Mouse (Mus musculus): ENCODE results near the gene Lgals4. TPM values are rescaled to one million over a fixed set of nuclear protein-coding genes. Genes with fewer than 3 reads are reported as not detected.
A peak's percentile ranks its signal among the peaks of the same experiment; 100 is the strongest.

Lgals4 gene
- total and polyA plus RNA-seq, 2 experiments from 2014 or later = 3.5 to 4.8 TPM

DNA sequence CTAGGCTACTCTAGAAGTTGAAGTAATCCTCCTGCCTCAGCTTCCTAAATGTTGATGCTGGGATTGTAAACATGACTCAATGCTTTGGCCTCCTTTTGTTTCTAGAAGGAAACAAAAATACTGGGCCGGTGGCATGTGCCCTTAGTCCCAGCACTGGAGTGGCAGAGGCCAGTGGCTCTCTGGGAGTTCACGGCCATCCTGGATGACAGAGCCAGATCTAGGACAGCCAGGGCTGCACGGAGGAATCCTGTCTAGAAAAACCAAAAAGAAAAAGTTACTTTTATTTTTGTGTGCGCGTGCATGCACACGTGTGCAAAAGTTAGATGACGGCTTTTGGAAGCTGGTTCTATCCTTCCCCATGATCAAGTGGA lies 7.3 kb upstream of the Lgals4 start:
- H3K9ac ChIP-seq (replicated peaks; ENCODE audit: low read length, poor library complexity, severe bottlenecking) = no peak overlapping the region
- no peak overlapping the region for H3K4me3 ChIP-seq (ENCODE audit: low read depth, low read length)
- ATAC-seq (ENCODE audit: low FRiP score) (no peak), DNase-seq (ENCODE audit: low spot score) (no peak)
- H3K36me3 ChIP-seq (ENCODE audit: insufficient read depth, low read length) = peaks cover 26% of the 10 kb centered on the region
- H3K27me3 ChIP-seq (ENCODE audit: insufficient read depth, low read length) = no peaks in the 10 kb centered on the region
- H3K9me3 ChIP-seq (ENCODE audit: low read length) = no peaks in the 10 kb centered on the region
- TF ChIP-seq CTCF (IDR thresholded peaks at IDR 0.05) = no peak
- H3K4me1 ChIP-seq (ENCODE audit: insufficient read depth, low read length) = peaks cover 6% of the 10 kb centered on the region; the same call in 1 of the 2 replicates
- 0 out of 2 replicates have a peak overlapping the region, but pooled peaks have one; percentile 75 for H3K27ac ChIP-seq (ENCODE audit: low read depth, low read length)
- 94% methylated on average over 7 of the region's 7 CpGs for WGBS
- peak overlapping the region; percentile 51; the same call in 1 of the 2 replicates for H3K4me2 ChIP-seq (ENCODE audit: low read depth, low read length, poor library complexity, severe bottlenecking)

DNA sequence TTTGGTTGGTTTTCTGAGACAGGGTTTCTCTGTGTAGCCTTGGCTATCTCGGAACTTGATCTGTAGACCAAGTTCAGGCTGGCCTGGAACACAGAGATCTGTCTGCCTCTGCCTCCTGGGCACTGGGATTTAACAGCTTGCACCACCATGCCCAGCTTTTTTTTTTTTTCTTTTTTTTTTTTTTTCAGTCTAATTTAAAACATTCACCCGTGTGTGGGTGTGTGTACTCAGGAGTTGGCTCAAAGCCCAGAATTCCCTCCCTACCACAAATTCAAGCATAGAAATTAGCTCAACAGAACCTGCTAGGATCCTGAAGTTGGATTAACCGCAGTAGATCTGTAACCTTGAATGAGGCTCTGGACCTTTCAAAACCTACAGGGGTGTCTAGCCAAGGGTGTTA lies 6.3 kb upstream of the Lgals4 start:
- H3K4me3 ChIP-seq (ENCODE audit: low read depth, low read length) = no peak overlapping the region
- peaks cover 27% of the 10 kb centered on the region for H3K36me3 ChIP-seq (ENCODE audit: insufficient read depth, low read length)
- no peak overlapping the region for H3K4me2 ChIP-seq (ENCODE audit: low read depth, low read length, poor library complexity, severe bottlenecking)
- no peak overlapping the region for H3K9ac ChIP-seq (replicated peaks; ENCODE audit: low read length, poor library complexity, severe bottlenecking)
- 54% methylated on average over 3 of the region's 3 CpGs for WGBS
- H3K27ac ChIP-seq (ENCODE audit: low read depth, low read length) = no peak overlapping the region
- no peak for TF ChIP-seq CTCF (IDR thresholded peaks at IDR 0.05)
- H3K27me3 ChIP-seq (ENCODE audit: insufficient read depth, low read length) = no peaks in the 10 kb centered on the region
- ATAC-seq (ENCODE audit: low FRiP score) (no peak), DNase-seq (ENCODE audit: low spot score) (peak; percentile 51)
- H3K4me1 ChIP-seq (ENCODE audit: insufficient read depth, low read length) = peaks cover 6% of the 10 kb centered on the region; the same call in 1 of the 2 replicates
- no peaks in the 10 kb centered on the region for H3K9me3 ChIP-seq (ENCODE audit: low read length)

- H3K9ac ChIP-seq (replicated peaks; ENCODE audit: low read length, poor library complexity, severe bottlenecking) = no peak overlapping the region
- peaks cover 6% of the 10 kb centered on the region; the same call in 1 of the 2 replicates for H3K4me1 ChIP-seq (ENCODE audit: insufficient read depth, low read length)
- no peak overlapping the region for H3K27ac ChIP-seq (ENCODE audit: low read depth, low read length)
- H3K4me3 ChIP-seq (ENCODE audit: low read depth, low read length) = no peak overlapping the region
- ATAC-seq (ENCODE audit: low FRiP score) (no peak), DNase-seq (ENCODE audit: low spot score) (no peak)
- no peaks in the 10 kb centered on the region for H3K9me3 ChIP-seq (ENCODE audit: low read length)
- peaks cover 25% of the 10 kb centered on the region for H3K36me3 ChIP-seq (ENCODE audit: insufficient read depth, low read length)
- WGBS = 95% methylated on average over 8 of the region's 8 CpGs
- no peak overlapping the region for H3K4me2 ChIP-seq (ENCODE audit: low read depth, low read length, poor library complexity, severe bottlenecking)
- no peaks in the 10 kb centered on the region for H3K27me3 ChIP-seq (ENCODE audit: insufficient read depth, low read length)
- TF ChIP-seq CTCF (IDR thresholded peaks at IDR 0.05) = no peak
These were observed 3.8 kb upstream of the Lgals4 start for GRCm38 (mm10) chr7:28829821-28830220.

DNA sequence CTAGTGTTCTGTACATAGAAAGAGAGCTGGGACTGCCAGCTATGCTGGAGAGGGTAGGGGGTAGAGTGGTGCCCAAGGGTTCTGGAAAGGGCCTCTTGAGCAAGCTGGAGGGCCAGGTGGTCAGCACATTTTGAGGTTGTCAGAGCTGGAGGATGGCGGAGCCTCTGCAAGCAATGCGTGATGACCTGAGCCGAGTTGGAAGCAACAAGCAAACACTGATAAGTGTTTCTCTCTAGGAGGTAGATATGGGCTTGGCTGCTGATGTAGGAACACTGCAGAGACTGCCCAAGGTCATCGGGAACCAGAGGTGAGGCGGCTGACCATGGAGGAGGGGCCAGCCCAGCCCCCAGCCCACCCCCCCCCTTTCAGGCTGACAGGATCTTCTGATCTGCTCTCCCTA lies 2.7 kb upstream of the Lgals4 start:
- Histone ChIP-seq H3K27ac (ENCODE audit: low read depth, low read length) (no peak overlapping the region), H3K36me3 (ENCODE audit: insufficient read depth, low read length) (peaks cover 25% of the 10 kb centered on the region), H3K4me2 (ENCODE audit: low read depth, low read length, poor library complexity, severe bottlenecking) (no peak overlapping the region), H3K4me3 (ENCODE audit: low read depth, low read length) (no peak overlapping the region), H3K9me3 (ENCODE audit: low read length) (no peaks in the 10 kb centered on the region), H3K9ac (replicated peaks; ENCODE audit: low read length, poor library complexity, severe bottlenecking) (no peak overlapping the region), H3K27me3 (ENCODE audit: insufficient read depth, low read length) (no peaks in the 10 kb centered on the region), H3K4me1 (ENCODE audit: insufficient read depth, low read length) (peaks cover 1% of the 10 kb centered on the region; the same call in 1 of the 2 replicates)
- DNase-seq (ENCODE audit: low spot score) (no peak), ATAC-seq (ENCODE audit: low FRiP score) (no peak)
- 90% methylated on average over 5 of the region's 5 CpGs for WGBS
- TF ChIP-seq CTCF (IDR thresholded peaks at IDR 0.05) = no peak

DNA sequence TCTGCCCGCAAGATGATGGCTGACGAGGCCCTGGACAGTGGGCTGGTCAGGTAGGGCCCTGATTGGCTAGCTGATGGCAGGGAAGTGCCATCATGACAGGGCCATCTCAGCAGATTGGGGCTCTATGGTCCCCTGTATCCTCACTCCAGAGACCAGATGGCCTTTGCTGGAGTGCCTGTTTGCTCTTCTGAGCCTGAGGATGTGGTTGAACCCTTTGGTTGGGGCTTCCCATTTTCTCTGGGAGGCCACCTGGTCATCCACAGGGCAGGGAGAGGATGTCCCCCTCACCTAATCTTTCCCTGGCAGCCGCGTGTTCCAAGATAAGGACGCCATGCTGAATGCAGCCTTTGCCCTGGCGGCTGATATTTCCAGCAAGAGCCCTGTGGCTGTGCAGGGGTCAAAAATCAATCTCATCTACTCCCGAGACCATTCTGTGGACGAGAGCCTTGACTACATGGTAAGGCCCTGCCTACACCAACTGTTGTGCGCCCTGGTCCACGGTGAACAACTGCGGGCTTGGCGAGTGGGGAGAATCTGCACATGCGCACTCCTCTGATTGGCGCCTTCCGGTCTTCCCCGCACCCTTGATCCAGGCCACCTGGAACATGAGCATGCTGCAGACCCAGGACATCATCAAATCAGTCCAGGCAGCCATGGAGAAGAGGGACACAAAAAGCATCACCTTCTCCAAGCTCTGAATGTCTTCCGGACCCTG lies 2.1 kb upstream of the Lgals4 start:
- Histone ChIP-seq H3K4me3 (ENCODE audit: low read depth, low read length) (no peak overlapping the region), H3K4me1 (ENCODE audit: insufficient read depth, low read length) (no peaks in the 10 kb centered on the region), H3K4me2 (ENCODE audit: low read depth, low read length, poor library complexity, severe bottlenecking) (no peak overlapping the region), H3K36me3 (ENCODE audit: insufficient read depth, low read length) (peaks cover 25% of the 10 kb centered on the region), H3K9ac (replicated peaks; ENCODE audit: low read length, poor library complexity, severe bottlenecking) (no peak overlapping the region), H3K27me3 (ENCODE audit: insufficient read depth, low read length) (no peaks in the 10 kb centered on the region), H3K27ac (ENCODE audit: low read depth, low read length) (no peak overlapping the region), H3K9me3 (ENCODE audit: low read length) (no peaks in the 10 kb centered on the region)
- TF ChIP-seq CTCF (IDR thresholded peaks at IDR 0.05) = no peak
- DNase-seq (ENCODE audit: low spot score) (no peak), ATAC-seq (ENCODE audit: low FRiP score) (no peak)
- WGBS = 94% methylated on average over 17 of the region's 17 CpGs

DNA sequence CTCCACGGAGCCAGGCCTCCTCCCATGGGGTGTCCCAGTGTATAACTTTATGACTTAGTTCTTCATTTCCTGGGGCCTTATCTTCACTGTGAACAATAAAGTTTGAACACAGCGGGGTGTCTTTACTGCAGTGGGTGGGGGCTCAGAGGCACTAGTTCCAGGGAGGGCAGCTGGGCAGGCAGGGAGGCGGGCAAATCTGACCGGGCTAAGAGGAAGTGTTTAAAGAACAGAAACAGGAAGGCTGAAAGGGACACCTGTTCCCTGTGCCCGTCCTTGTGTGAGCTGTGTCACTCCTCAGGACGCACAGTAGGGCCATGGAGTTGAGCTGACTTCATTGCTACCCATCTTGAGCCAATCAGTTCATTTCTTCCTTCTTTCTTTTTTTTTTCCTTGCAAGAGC lies 1.5 kb upstream of the Lgals4 start:
- no peak for DNase-seq (ENCODE audit: low spot score)
- no peak for TF ChIP-seq CTCF (IDR thresholded peaks at IDR 0.05)
- H3K4me2 ChIP-seq (ENCODE audit: low read depth, low read length, poor library complexity, severe bottlenecking) = no peak overlapping the region
- no peaks in the 10 kb centered on the region for H3K9me3 ChIP-seq (ENCODE audit: low read length)
- H3K4me3 ChIP-seq (ENCODE audit: low read depth, low read length) = no peak overlapping the region
- ATAC-seq (ENCODE audit: low FRiP score) = no peak
- H3K9ac ChIP-seq (replicated peaks; ENCODE audit: low read length, poor library complexity, severe bottlenecking) = no peak overlapping the region
- no peaks in the 10 kb centered on the region for H3K4me1 ChIP-seq (ENCODE audit: insufficient read depth, low read length)
- H3K27ac ChIP-seq (ENCODE audit: low read depth, low read length) = no peak overlapping the region
- 82% methylated on average over 6 of the region's 6 CpGs for WGBS
- peaks cover 25% of the 10 kb centered on the region for H3K36me3 ChIP-seq (ENCODE audit: insufficient read depth, low read length)
- H3K27me3 ChIP-seq (ENCODE audit: insufficient read depth, low read length) = no peaks in the 10 kb centered on the region
